Mouse (Mus musculus): ENCODE results near the gene Fam213b. TPM values are rescaled to one million over a fixed set of nuclear protein-coding genes. Genes with fewer than 3 reads are reported as not detected.

The Fam213b gene
- total RNA-seq, 2 experiments from 2014 or later = 6.6 to 9.1 TPM

GRCm38 (mm10) chr4:154886876-154887592 is 11.9 kb downstream of the Fam213b start:
- no peak for ATAC-seq (ENCODE audit: poor library complexity, severe bottlenecking)

- no peak for ATAC-seq (ENCODE audit: poor library complexity, severe bottlenecking)
Measured at GRCm38 (mm10) chr4:154885416-154885815, 13.5 kb downstream of the Fam213b start.

GRCm38 (mm10) chr4:154882014-154882659 is 16.8 kb downstream of the Fam213b start:
- ATAC-seq (ENCODE audit: poor library complexity, severe bottlenecking) = no peak

GRCm38 (mm10) chr4:154880730-154881129 is 18.2 kb downstream of the Fam213b start:
- ATAC-seq (ENCODE audit: poor library complexity, severe bottlenecking) = no peak; the same call in 1 of the 2 replicates

GRCm38 (mm10) chr4:154877864-154878548 is 20.9 kb downstream of the Fam213b start:
- ATAC-seq (ENCODE audit: poor library complexity, severe bottlenecking) = peak; percentile 99

- no peak for ATAC-seq (ENCODE audit: poor library complexity, severe bottlenecking)
Measured at GRCm38 (mm10) chr4:154873186-154873585, 25.7 kb downstream of the Fam213b start.

GRCm38 (mm10) chr4:154871757-154872251 is 27.1 kb downstream of the Fam213b start:
- no peak for ATAC-seq (ENCODE audit: poor library complexity, severe bottlenecking)

DNA sequence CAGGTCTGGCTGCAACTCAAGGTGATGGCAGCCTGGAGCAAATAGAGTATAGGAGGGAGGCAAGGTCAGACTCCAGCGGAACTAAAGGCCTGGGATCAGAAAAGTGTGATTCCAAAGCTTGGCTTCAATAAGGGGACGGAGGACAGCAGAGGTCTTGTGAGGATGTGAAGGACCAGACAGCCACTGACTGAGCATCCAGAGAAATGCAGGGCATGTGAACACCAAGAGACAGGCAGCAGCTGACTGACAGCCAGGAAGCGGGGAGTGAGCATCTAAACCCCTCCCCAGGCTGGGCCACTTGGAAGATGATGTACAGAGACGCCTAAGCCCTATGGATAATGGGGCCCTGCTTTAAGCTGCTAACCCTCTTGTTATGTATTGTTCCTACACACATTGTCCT is 28.2 kb downstream of the Fam213b start:
- ATAC-seq (ENCODE audit: poor library complexity, severe bottlenecking) = no peak

DNA sequence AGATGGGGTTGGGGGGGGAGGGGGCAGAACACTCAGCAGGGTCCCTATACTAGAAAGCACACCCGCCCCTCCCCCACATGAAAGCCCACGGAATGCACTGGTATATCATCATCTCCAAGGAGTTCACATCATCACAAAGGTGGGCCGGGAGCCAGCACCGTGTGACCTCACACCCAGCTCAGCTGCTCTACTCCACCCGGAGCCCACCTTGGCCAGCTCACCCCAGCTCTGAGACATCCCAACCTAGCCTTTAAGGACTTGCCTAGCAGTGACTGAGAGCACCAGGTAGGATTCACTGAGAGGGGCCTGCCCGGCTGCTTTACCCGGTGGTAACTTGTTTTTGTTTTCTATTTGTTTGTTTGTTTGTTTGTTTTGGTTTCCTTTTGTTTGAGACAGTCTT is 29.5 kb downstream of the Fam213b start, which contains the start of gene Mmel1:
Gene Mmel1, plus strand, starts transcription at position 146 of the 400 bp plus-strand sequence.
- ATAC-seq (ENCODE audit: poor library complexity, severe bottlenecking) = no peak

DNA sequence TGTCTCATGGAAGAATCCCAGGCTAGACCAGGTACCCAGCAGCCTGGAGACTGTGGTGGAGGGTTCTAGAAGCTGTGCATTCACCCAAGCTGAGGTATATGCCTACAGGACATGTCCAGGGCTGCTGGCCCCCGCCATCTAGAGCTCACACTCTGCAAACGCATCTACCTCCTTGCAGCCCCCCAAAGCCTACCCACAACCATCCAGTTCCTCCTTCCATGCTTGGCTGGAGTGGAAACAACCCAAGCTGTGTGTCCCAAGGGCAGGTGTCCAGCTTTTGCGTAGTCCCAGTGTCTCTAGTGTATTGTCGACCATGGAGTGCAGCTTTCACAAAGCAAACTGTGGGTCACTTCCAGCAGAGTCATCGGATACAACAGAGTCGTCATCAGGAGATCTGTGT is 31.7 kb downstream of the Fam213b start:
- no peak for ATAC-seq (ENCODE audit: poor library complexity, severe bottlenecking)

DNA sequence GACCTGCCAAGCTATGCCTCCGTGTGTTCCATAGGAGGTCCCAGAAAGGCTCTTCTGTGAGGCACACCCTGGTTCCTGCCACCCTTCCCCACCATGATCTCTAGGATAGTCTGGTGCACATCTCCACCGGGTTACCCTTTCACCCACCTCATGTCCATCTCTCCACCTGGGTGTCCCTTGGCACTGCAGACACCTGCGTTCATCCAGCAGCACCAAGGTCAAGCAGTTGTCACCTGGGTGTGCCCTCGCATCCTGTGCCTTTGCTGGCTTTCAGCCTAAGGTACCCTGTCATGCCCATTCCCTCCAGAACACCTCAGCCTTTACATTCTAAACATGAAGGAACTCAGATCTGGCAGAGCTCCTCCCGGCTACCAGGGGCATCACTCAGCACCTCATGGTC is 32.5 kb downstream of the Fam213b start:
- no peak for ATAC-seq (ENCODE audit: poor library complexity, severe bottlenecking)

DNA sequence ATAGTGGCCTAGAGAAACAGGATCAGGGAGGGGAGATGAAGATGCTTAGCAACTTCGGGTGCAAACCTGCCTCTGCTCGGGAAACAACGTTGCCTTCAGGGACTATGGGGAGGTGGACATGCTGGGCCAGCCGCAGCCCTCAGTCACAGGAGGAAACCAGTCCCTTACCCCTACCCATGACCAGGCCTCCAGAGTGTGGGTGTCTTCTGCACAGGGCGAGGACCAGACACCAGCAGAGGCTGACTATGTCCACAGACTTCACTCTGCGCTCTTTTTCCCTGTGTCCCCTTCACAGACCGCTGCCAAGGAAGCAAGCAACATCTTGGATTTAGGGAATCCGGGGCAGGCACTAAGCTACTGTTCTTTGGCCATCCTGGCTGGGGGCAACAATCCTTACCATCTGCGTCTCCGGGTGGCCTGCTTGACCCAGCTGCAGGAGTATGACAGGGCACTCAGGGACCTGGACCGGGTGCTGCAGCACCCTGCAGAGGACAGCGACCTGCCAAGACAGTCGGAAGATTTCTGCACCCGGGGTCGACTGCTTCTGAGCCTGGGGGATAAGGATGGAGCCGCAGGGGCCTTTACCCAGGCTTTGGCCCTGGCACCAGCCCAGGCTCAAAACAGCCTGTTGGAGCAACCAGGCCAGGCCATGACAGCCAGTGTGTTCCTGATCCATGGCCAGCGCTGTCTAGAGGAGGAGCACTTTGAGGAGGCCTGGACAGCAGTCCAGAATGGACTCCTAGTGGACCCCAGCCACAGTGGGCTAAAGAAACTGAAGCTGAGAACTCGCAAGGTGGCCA is 33.8 kb downstream of the Fam213b start:
- ATAC-seq (ENCODE audit: poor library complexity, severe bottlenecking) = no peak

DNA sequence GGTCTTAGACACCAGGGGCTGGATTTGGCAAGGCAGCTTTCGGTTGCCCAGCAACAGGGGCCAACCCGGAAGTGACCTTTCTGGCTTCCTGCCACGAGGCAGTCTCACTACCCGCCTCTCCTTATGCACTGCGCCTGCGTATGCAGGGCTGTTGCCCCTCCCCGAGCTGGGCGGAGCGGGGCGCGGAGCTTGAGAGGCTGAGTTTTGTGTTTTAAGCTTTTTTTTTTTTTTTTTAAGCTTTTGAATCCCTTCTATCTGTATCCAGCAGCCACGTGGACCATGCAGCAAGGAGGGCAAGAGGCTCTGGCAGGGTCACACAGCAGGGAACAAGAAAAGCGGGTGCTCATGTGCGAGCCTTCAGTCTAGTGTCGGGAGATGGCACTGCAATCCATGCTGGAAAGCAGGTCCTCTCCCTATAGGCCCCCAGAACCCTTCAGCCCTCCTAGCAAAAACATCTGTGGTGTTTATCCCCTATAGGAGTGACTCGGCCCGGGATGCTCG is 34.6 kb downstream of the Fam213b start:
- ATAC-seq (ENCODE audit: poor library complexity, severe bottlenecking) = peak; percentile 92

DNA sequence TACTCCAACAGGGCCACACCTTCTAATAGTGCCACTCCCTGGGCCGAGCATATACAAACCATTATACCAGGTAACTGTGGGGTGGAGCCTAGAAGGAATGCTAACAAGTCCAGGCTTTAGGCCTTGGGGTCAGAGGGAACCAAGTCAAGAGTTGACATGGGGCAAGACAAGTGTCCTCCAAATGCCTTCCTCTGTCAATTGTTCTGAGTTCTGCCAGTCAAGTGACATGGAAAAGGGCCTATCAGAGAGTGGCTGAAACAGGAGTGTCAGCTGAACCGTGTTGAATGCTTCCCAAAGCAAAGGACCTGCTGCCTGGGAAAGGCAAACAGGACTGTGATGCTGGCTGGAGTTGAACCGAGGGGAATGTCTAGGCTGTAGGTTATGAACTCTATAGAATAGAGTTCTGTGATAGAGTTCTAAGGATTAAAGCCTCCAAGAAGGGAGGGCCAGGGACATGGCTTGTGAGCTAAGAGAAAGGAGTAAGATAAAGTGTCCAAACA is 35.4 kb downstream of the Fam213b start:
- ATAC-seq (ENCODE audit: poor library complexity, severe bottlenecking) = no peak

- ATAC-seq (ENCODE audit: poor library complexity, severe bottlenecking) = no peak
Measured at GRCm38 (mm10) chr4:154861967-154862366, 37.0 kb downstream of the Fam213b start.

DNA sequence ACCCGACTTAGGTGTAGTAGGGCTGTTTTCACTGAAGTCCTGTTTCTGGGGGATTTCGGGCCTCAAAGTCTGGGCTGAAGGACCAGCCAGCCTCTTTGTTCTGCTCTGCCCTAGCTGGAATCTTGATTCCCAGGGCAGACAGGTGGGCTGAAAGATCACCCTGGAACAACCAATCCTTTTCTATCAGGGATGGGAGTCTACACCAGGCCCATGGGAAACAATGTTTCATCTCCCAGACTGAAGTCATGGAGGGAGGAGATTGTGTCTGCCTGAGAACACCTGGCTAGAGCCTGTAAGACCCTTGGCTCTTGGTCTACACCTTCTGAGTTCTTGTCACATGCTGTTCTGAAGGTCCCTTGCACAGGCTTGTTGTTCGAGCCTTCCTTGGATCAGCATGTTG is 40.3 kb downstream of the Fam213b start:
- ATAC-seq (ENCODE audit: poor library complexity, severe bottlenecking) = no peak

- ATAC-seq (ENCODE audit: poor library complexity, severe bottlenecking) = no peak
Measured at GRCm38 (mm10) chr4:154857366-154858240, 41.3 kb downstream of the Fam213b start.

GRCm38 (mm10) chr4:154856882-154857281 is 42.1 kb downstream of the Fam213b start:
- no peak for ATAC-seq (ENCODE audit: poor library complexity, severe bottlenecking)

DNA sequence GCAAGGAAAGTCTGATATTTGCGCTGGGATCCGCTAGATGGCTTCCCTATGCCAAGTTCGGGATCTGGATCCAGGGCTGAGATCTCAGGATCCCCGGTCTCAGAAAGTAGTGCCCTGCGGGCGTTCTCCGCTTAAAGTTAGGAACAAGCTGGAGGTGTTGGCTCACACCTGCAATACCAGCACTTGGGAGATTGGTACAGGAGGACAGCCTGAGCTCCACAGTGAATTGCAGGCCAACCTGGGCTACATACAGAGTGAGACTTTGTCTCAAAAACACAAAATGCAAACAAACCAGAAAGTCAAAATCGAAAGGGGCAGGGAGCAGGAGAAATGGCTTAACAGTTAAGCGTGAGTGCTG is 42.5 kb downstream of the Fam213b start:
- ATAC-seq (ENCODE audit: poor library complexity, severe bottlenecking) = no peak
